Mouse (Mus musculus) cortical plate, adult 2 months (tissue): ENCODE measurements at regions not wholly inside any gene's neighbourhood (a gene's known extent, or its start where the extent isn't known, plus 50 kb on each side); places are given as distances from the start of the nearest gene placed in this dataset.

Experiments
- CTCF ChIP-seq: fragments of 200-500 bp; IDR thresholded peaks from 2 replicates; pipeline ENCODE4 v1.5.1; 2011; ENCODE audit warnings: mild to moderate bottlenecking, control low read depth, low read length; ENCODE audit not compliant: insufficient read depth; ENCODE audit errors: extremely low read depth
- POLR2A ChIP-seq: fragments of 200-500 bp; IDR thresholded peaks from 2 replicates; pipeline ENCODE4 v1.6.1; 2011; ENCODE audit warnings: mild to moderate bottlenecking, low read length, control low read depth; ENCODE audit not compliant: insufficient read depth; ENCODE audit errors: extremely low read depth

DNA sequence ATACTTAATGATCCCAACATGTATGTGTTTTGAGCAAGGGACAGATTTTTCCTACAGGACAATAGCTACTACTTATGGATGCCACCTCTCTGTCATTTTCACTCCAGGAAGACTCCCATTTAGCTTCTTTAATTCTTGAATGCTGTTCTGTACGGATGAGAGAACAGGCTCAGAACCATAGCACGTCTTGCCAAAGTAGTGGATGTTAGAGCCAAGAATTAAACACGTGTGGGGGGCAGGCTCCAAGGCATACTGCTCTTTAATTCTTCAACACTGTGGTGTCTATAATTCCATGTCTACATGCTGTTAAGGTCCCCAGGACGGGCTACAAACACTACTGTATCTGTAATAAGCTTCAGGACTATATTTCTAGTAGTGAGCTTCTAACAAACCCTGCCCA, 74.7 kb upstream of the Ssbp2 start:
- TF ChIP-seq CTCF (no peak), POLR2A (no peak)
